Mouse (Mus musculus): Measurements from ENCODE around the gene Ccdc8.
"Not testable (repeated sequence)": the region's sequence is repeated elsewhere in the genome, so short reads cannot be mapped to it uniquely, and the experiment has no call there.

Ccdc8 gene

GRCm38 (mm10) chr7:16992451-16992807 lies at the start of gene Ccdc8:
TSS of gene Ccdc8 (plus strand) at chr7:16992708.
- DNase-seq, result no peak

- DNase-seq, result no peak
Observed at GRCm38 (mm10) chr7:16942861-16943260, 49.6 kb upstream of the Ccdc8 start.

GRCm38 (mm10) chr7:16944061-16944807 lies 48.3 kb upstream of the Ccdc8 start, which contains the start of gene Pnmal2:
TSS of gene Pnmal2 (plus strand) at chr7:16944682.
- DNase-seq, result peak; percentile 49 to 63

GRCm38 (mm10) chr7:16944808-16945315 lies 47.6 kb upstream of the Ccdc8 start:
- DNase-seq, result no peak

- DNase-seq, result no peak
Observed at GRCm38 (mm10) chr7:16945419-16945818, 47.1 kb upstream of the Ccdc8 start.

- no peak for DNase-seq
Observed at GRCm38 (mm10) chr7:16946441-16947348, 45.8 kb upstream of the Ccdc8 start.

- DNase-seq, result no peak
Observed at GRCm38 (mm10) chr7:16947349-16947895, 45.1 kb upstream of the Ccdc8 start.

- DNase-seq, result no peak
Observed at GRCm38 (mm10) chr7:16947959-16948361, 44.5 kb upstream of the Ccdc8 start.

GRCm38 (mm10) chr7:16948923-16949458 lies 43.5 kb upstream of the Ccdc8 start:
- no peak for DNase-seq

- peak; percentile 53 to 65 for DNase-seq
Observed at GRCm38 (mm10) chr7:16949908-16950841, 42.3 kb upstream of the Ccdc8 start.

GRCm38 (mm10) chr7:16950861-16951635 lies 41.5 kb upstream of the Ccdc8 start:
- peak; percentile 58 to 80 for DNase-seq

- DNase-seq, result not testable (repeated sequence)
Observed at GRCm38 (mm10) chr7:16953776-16954175, 38.7 kb upstream of the Ccdc8 start.

GRCm38 (mm10) chr7:16955712-16956111 lies 36.8 kb upstream of the Ccdc8 start:
- no peak for DNase-seq

GRCm38 (mm10) chr7:16956410-16957265 lies 35.9 kb upstream of the Ccdc8 start:
- DNase-seq, result no peak

- DNase-seq, result no peak
Observed at GRCm38 (mm10) chr7:16959539-16960187, 32.8 kb upstream of the Ccdc8 start, which contains the start of gene Pnmal1. TSS of gene Pnmal1 (plus strand) at chr7:16959679.

- DNase-seq, result no peak
Observed at GRCm38 (mm10) chr7:16961678-16962077, 30.8 kb upstream of the Ccdc8 start.

- no peak for DNase-seq
Observed at GRCm38 (mm10) chr7:16968414-16968813, 24.1 kb upstream of the Ccdc8 start.

GRCm38 (mm10) chr7:16971160-16971559 lies 21.3 kb upstream of the Ccdc8 start:
- no peak for DNase-seq

- peak; percentile 53 to 71 for DNase-seq
Observed at GRCm38 (mm10) chr7:16974018-16974417, 18.5 kb upstream of the Ccdc8 start.

Data from lung, adult 18-20 months (tissue).